Mouse (Mus musculus) ES-E14 (cell line): ENCODE results near the gene Pign. TPM values are rescaled to one million over a fixed set of nuclear protein-coding genes. Genes with fewer than 3 reads are reported as not detected.

Experiments
- DNase-seq: peaks from one replicate; pipeline ENCODE4 v3.0.0-alpha.2; 2013; ENCODE audit warnings: low read depth, low spot score
- H3K27ac ChIP-seq: 2 replicates; pipeline ENCODE4 v1.5.1; 2012; ENCODE audit warnings: low read depth, mild to moderate bottlenecking, low read length, moderate library complexity, mixed read lengths; ENCODE audit not compliant: poor library complexity, insufficient read depth, severe bottlenecking
- H3K36me3 ChIP-seq: 2 replicates; pipeline ENCODE4 v1.6.1; 2012; ENCODE audit warnings: mild to moderate bottlenecking, low read length, moderate library complexity, mixed read lengths; ENCODE audit not compliant: control insufficient read depth, poor library complexity, insufficient read depth, severe bottlenecking
- H3K4me1 ChIP-seq, 2 experiments: fragments of 150-350 bp in 1 of 2; sonication (generic) in 1 of 2; 2 replicates each; pipeline ENCODE4 v1.6.1; 2012; ENCODE audit warnings: low read length in 2 of 2, mild to moderate bottlenecking in 1 of 2, mixed read lengths in 1 of 2; ENCODE audit not compliant: control insufficient read depth in 2 of 2, insufficient read depth in 2 of 2, poor library complexity in 1 of 2
- H3K4me3 ChIP-seq, 2 experiments: fragments of 150-350 bp in 1 of 2; sonication (generic) in 1 of 2; 2 replicates each; pipeline ENCODE4 v1.5.1; 2012; ENCODE audit warnings: low read length in 2 of 2, low read depth in 1 of 2, mild to moderate bottlenecking in 1 of 2, mixed read lengths in 1 of 2; ENCODE audit not compliant: insufficient read depth in 1 of 2, poor library complexity in 1 of 2, severe bottlenecking in 1 of 2
- H3K9ac ChIP-seq: 2 replicates; pipeline ENCODE4 v1.6.1; 2012; ENCODE audit warnings: low read depth, mild to moderate bottlenecking, low read length, mixed read lengths; ENCODE audit not compliant: poor library complexity, insufficient read depth, severe bottlenecking
- H3K9me3 ChIP-seq: fragments of 150-350 bp; sonication (generic); 2 replicates; pipeline ENCODE4 v1.6.1; 2012; ENCODE audit warnings: low read depth, mild to moderate bottlenecking, low read length; ENCODE audit not compliant: control insufficient read depth, insufficient read depth
- CHD2 ChIP-seq: IDR thresholded peaks from 2 replicates; pipeline ENCODE4 v1.6.1; 2014; ENCODE audit warnings: mild to moderate bottlenecking, low read depth, low read length, inconsistent platforms
- HCFC1 ChIP-seq: IDR thresholded peaks from 2 replicates; pipeline ENCODE4 v1.6.1; 2012; ENCODE audit warnings: low read length, inconsistent platforms, borderline replicate concordance; ENCODE audit not compliant: insufficient read depth
- MAFK ChIP-seq: IDR thresholded peaks from 2 replicates; pipeline ENCODE4 v1.6.1; 2014; ENCODE audit warnings: mild to moderate bottlenecking, low read depth, low read length, inconsistent platforms; ENCODE audit not compliant: insufficient read depth
- ZC3H11A ChIP-seq: IDR thresholded peaks from 2 replicates; pipeline ENCODE4 v1.6.1; 2012; ENCODE audit warnings: low read depth, mild to moderate bottlenecking, inconsistent platforms, low read length, borderline replicate concordance
- ZNF384 ChIP-seq: IDR thresholded peaks from 2 replicates; pipeline ENCODE4 v1.6.1; 2012; ENCODE audit warnings: low read depth, low read length, inconsistent platforms
- in situ Hi-C, 2 experiments: fragments of 600-800 bp; cut with MboI; formaldehyde crosslinking; loops; one replicate each; pipeline ENCODE4 v1.15.1; 2025; ENCODE audit warnings: low sequenced_read_pairs in 2 of 2, inconsistent platforms in 1 of 2; ENCODE audit not compliant: unreplicated experiment in 2 of 2
- total RNA-seq: library from RNA; depleted of rRNA; stranded (reverse); fragments of 300-350 nt; gene quantifications from 2 replicates; pipeline ENCODE4 v1.2.3, GENCODE M21; 2012

The Pign gene
- total RNA-seq, 1 experiment = 52.8 TPM

- no peaks in the 10 kb centered on the region for H3K9me3 ChIP-seq
- no peak for DNase-seq
- TF ChIP-seq MAFK (no peak), CHD2 (no peak), ZNF384 (no peak), HCFC1 (no peak), ZC3H11A (no peak)
- in situ Hi-C loops = no loop called here
- no peak overlapping the region for H3K9ac ChIP-seq
- H3K4me3 ChIP-seq = no peak overlapping the region
- no peak overlapping the region for H3K27ac ChIP-seq
- H3K36me3 ChIP-seq = peaks cover 2% of the 10 kb centered on the region; the same call in 1 of the 2 replicates
- no peaks in the 10 kb centered on the region for H3K4me1 ChIP-seq
Measured at GRCm38 (mm10) chr1:105543051-105543450, 120.4 kb downstream of the Pign start.

- H3K27ac ChIP-seq = no peak overlapping the region
Measured at GRCm38 (mm10) chr1:105523768-105524167, 139.7 kb downstream of the Pign start.

DNA sequence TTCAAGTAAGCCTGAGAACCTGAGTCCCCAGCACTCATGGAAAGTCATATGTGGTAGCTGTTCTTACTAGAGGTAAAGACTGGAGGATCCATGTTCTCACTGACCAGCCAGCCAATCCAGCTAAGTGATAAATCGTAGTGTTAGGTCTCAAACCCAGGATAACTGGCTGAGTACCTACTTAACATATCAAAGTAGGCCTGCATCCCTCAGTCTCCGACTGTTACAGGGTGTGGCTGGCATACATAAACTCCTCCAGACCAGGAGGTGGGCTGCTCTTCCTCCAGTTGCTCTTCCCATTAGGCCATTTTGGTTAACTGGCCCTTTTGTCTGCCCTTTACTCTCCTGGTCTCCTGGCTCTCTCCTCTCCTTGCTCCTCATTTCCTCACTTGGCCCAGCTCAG is 141.2 kb downstream of the Pign start:
- TF ChIP-seq HCFC1 (no peak), ZC3H11A (no peak), ZNF384 (no peak), MAFK (no peak), CHD2 (no peak)
- Histone ChIP-seq H3K36me3 (no peaks in the 10 kb centered on the region), H3K4me1 (peaks cover 7 to 11% of the 10 kb centered on the region in 2 experiments; a peak in 2 of 4 replicates), H3K27ac (no peak overlapping the region), H3K9ac (no peak overlapping the region), H3K4me3 (no peak overlapping the region), H3K9me3 (no peaks in the 10 kb centered on the region)
- in situ Hi-C loops = no loop called here
- peak; percentile 27 for DNase-seq

More at GRCm38 (mm10) chr1:105523768-105524167, 139.7 kb downstream of the Pign start:
- H3K4me1 ChIP-seq = peaks cover 7 to 11% of the 10 kb centered on the region in 2 experiments; a peak in 2 of 4 replicates
- in situ Hi-C loops = no loop called here
- DNase-seq = no peak
- TF ChIP-seq MAFK = no peak
- TF ChIP-seq ZC3H11A = no peak
- TF ChIP-seq CHD2 = no peak
- TF ChIP-seq HCFC1 = no peak
- no peak for TF ChIP-seq ZNF384
- no peaks in the 10 kb centered on the region for H3K9me3 ChIP-seq
- no peak overlapping the region for H3K9ac ChIP-seq
- no peaks in the 10 kb centered on the region for H3K36me3 ChIP-seq
- no peak overlapping the region for H3K4me3 ChIP-seq

DNA sequence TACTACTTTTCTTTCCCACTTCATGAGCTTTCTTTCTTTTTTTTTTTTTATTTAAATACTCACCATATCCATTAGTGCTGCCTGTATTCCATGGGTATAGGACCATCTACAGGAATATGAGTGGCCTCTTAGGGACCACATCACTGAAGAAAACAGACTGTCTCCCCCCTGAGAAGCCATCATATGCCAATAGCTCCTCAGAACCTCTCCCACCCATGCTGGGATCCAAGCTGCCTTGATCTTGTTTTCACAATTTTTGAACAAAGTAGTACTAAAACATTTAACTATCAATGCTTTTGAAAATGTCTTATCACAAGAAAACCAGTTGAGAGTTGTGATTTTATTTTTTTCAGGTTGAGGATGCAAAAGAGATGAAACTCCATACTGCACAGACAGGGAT is 145.4 kb downstream of the Pign start:
- Histone ChIP-seq H3K9me3 (no peaks in the 10 kb centered on the region), H3K4me3 (no peak overlapping the region), H3K9ac (no peak overlapping the region), H3K36me3 (no peaks in the 10 kb centered on the region), H3K27ac (no peak overlapping the region), H3K4me1 (peaks cover 2 to 4% of the 10 kb centered on the region in 2 experiments; a peak in 1 of 4 replicates)
- DNase-seq = no peak
- in situ Hi-C loops = no loop called here
- TF ChIP-seq CHD2 (no peak), HCFC1 (no peak), MAFK (no peak), ZC3H11A (no peak), ZNF384 (no peak)

GRCm38 (mm10) chr1:105507116-105507515 is 156.4 kb downstream of the Pign start:
- no peak overlapping the region for H3K4me3 ChIP-seq
- H3K9ac ChIP-seq = no peak overlapping the region
- no peaks in the 10 kb centered on the region for H3K4me1 ChIP-seq
- no peak for TF ChIP-seq ZC3H11A
- no peak for TF ChIP-seq HCFC1
- no peak for TF ChIP-seq MAFK
- no peak for TF ChIP-seq CHD2
- no peak for TF ChIP-seq ZNF384
- H3K9me3 ChIP-seq = no peaks in the 10 kb centered on the region
- H3K27ac ChIP-seq = no peak overlapping the region
- DNase-seq = no peak
- in situ Hi-C loops = no loop called here
- no peaks in the 10 kb centered on the region for H3K36me3 ChIP-seq
